Mouse (Mus musculus): ENCODE data around the gene Nisch. TPM values are rescaled to one million over a fixed set of nuclear protein-coding genes. Genes with fewer than 3 reads are reported as not detected.

Gene Nisch
- polyA plus RNA-seq (2012; rRNA removed; ENCODE audit: low replicate concordance) = 317 and 568 TPM in 2 replicates

GRCm38 (mm10) chr14:31216846-31217245 lies at the start of gene Nisch:
Gene Nisch (minus strand): TSS chr14:31216946.

GRCm38 (mm10) chr14:31251084-31251604 lies 34.4 kb upstream of the Nisch start, which contains the start of the genes Phf7 and Bap1:
Gene Phf7 (minus strand): TSS chr14:31251317.
Gene Bap1 (plus strand): TSS chr14:31251450.

DNA sequence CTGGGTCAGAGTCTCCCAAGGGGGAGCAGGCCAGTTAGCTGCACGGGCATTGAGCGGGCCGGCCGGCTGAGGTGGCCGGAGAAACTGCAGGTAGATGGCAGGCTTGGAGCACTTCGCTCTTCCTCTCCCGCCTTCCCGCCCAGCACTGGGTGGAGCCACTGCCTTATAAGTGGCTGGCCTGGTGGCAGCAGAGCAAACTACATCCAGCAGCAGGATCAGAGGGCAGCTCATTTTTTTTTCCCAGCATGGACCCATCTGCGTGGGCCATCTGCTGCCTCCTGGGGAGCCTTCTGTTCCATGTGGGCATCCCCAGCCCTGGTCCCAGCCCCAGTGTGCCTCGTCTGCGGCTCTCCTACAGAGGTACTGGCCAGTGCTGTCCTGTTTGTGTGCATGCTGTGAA lies 920 bp upstream of the Nisch start, which contains the start of gene Sema3g:
Gene Sema3g, plus strand, starts transcription at position 195 of the 400 bp plus-strand sequence.

DNA sequence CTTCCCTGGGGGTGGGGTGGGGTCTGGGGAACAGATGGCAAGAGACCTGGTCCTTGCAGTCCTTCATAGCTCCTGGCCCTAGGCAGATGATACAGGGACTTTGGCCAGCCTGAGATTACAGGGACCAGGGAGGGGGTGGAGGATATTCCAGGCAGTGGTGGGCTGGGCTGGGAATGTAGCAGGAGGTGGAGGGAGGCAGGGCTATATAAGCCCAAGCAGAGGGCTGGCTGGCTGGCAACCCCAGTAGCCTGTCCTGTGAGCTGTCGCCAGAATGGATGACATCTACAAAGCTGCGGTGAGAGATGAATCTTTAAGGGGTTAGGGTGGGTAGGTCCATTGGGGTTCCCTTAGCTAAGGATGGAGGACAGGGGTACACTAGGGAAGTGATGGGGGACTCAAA lies 8.7 kb downstream of the Nisch start, which contains the start of gene Tnnc1:
Gene Tnnc1, plus strand, starts transcription at position 229 of the 400 bp plus-strand sequence.

GRCm38 (mm10) chr14:31168425-31168824 lies 48.3 kb downstream of the Nisch start, which contains the start of gene Stab1:
Gene Stab1 (minus strand): TSS chr14:31168641.

GRCm38 (mm10) chr14:31130236-31131220 lies 86.2 kb downstream of the Nisch start, which contains the start of gene Nt5dc2:
Gene Nt5dc2 (plus strand): TSS chr14:31131053.

DNA sequence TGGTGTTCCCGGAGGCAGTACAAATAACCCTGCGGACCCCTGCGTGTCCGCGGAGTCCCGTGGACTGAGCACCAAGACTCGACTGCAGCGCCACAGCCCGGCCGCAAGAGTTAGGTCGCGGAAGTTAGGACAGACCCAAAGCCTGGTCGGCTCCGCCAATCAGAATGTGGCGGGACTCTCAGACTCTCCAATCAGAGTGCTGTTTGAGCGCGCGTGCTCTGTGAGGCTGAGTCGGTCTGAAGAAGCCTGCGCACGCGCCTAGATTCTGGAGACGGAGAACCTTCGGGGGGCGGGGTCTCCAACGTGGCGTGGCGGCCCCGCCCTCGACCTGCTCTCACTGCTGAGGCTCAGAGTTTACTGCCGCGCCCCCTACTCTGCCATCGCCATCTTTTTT lies 87.9 kb downstream of the Nisch start, which contains the start of gene Smim4:
Gene Smim4, minus strand, starts transcription at position 131 of the 394 bp plus-strand sequence.

Other genes with a start within 250 kb of the Nisch start
- gene Glt8d1, start 215.5 kb downstream of the Nisch start, polyA plus RNA-seq (2012; rRNA removed; ENCODE audit: low replicate concordance) = 32.5 and 46.0 TPM in 2 replicates
- 208 and 223 TPM in 2 replicates for gene Spcs1, start 215.3 kb downstream of the Nisch start, polyA plus RNA-seq (2012; rRNA removed; ENCODE audit: low replicate concordance)
- 10.7 and 21.0 TPM in 2 replicates for gene Pbrm1, start 197.8 kb downstream of the Nisch start, polyA plus RNA-seq (2012; rRNA removed; ENCODE audit: low replicate concordance)
- 16.2 and 42.3 TPM in 2 replicates for gene Gnl3, start 197.8 kb downstream of the Nisch start, polyA plus RNA-seq (2012; rRNA removed; ENCODE audit: low replicate concordance)
- 24.2 and 50.4 TPM in 2 replicates for gene Smim4, start 88.0 kb downstream of the Nisch start, polyA plus RNA-seq (2012; rRNA removed; ENCODE audit: low replicate concordance)
- 27.5 and 77.3 TPM in 2 replicates for gene Nt5dc2, start 85.9 kb downstream of the Nisch start, polyA plus RNA-seq (2012; rRNA removed; ENCODE audit: low replicate concordance)
- 161 and 184 TPM in 2 replicates for gene Stab1, start 48.3 kb downstream of the Nisch start, polyA plus RNA-seq (2012; rRNA removed; ENCODE audit: low replicate concordance)
- 0.19 and 0.75 TPM in 2 replicates for gene Tnnc1, start 8.6 kb downstream of the Nisch start, polyA plus RNA-seq (2012; rRNA removed; ENCODE audit: low replicate concordance)
- gene Sema3g, start 914 bp upstream of the Nisch start, polyA plus RNA-seq (2012; rRNA removed; ENCODE audit: low replicate concordance) = 17.6 and 29.3 TPM in 2 replicates
- 5.5 and 6.4 TPM in 2 replicates for gene Phf7, start 34.4 kb upstream of the Nisch start, polyA plus RNA-seq (2012; rRNA removed; ENCODE audit: low replicate concordance)
- gene Bap1, start 34.5 kb upstream of the Nisch start, polyA plus RNA-seq (2012; rRNA removed; ENCODE audit: low replicate concordance) = 49.3 and 71.2 TPM in 2 replicates
- 0.67 and 6.9 TPM in 2 replicates for gene Dnah1, start 107.0 kb upstream of the Nisch start, polyA plus RNA-seq (2012; rRNA removed; ENCODE audit: low replicate concordance)
- gene Capn7, start 119.7 kb upstream of the Nisch start, polyA plus RNA-seq (2012; rRNA removed; ENCODE audit: low replicate concordance) = 16.2 and 18.6 TPM in 2 replicates
- gene Sh3bp5, start 219.1 kb upstream of the Nisch start, polyA plus RNA-seq (2012; rRNA removed; ENCODE audit: low replicate concordance) = 31.3 and 54.8 TPM in 2 replicates